Mouse (Mus musculus) gonadal fat pad, adult 2 months (tissue): Measurements from ENCODE around the gene Adam11. TPM values are rescaled to one million over a fixed set of nuclear protein-coding genes. Genes with fewer than 3 reads are reported as not detected.

ENCODE experiments used
- DNase-seq: peaks from one replicate; pipeline ENCODE4 v3.0.0-alpha.2; 2012; ENCODE audit warnings: low read depth
- polyA plus RNA-seq: library from polyadenylated mRNA; depleted of rRNA; stranded (reverse); fragments of >200 nt; gene quantifications from 2 replicates; pipeline ENCODE4 v1.2.3, GENCODE M21; 2012

Gene Adam11
- polyA plus RNA-seq, 1 experiment, result 3.9 TPM

DNA sequence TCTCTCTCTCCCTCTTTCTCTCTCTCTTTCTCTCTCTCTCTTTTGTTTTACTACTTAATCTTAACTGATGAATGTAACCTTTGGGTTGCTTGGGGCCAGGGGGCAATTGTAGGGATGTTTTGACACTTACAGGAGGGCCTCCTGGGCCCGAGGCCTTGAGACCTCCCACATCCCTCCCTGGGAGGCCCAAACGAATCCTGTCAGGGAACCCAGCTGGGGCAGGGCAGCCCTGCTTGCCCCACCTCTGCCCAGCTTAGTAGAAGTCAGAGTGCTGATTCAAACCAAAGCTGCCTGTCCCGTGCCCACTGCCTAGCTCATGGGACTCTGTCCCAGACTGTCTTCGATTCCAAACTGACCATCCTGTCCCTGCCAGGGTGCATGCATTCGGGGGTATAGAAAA lies 17.4 kb downstream of the Adam11 start:
- no peak for DNase-seq

DNA sequence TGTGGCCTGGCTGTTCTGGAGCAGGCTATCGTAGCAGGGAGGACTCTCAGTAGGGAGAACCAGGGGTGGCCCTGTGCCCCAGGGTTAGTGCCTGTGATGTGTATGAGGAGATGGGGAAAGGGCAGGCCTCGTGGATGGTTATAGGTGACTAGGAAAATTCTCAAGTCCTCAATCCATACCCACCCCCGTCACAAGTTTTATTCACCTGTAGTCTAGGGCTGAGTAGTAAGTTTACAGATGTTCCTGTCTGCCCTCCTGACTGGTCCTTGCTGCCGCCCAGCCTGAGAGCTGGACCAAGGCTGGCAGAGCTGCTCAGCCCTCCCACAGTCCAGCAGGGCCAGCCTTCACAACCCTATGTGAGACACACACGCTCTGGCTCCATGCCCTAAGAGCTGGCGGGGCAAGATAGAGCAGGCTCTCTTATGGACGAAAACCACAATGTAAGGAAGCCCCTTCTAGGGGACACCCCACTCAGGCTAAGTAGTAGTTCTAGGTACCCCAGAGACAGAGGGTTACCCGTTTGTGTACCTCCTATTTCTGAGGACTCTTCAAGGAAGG lies 17.9 kb downstream of the Adam11 start:
- DNase-seq, result no peak

DNA sequence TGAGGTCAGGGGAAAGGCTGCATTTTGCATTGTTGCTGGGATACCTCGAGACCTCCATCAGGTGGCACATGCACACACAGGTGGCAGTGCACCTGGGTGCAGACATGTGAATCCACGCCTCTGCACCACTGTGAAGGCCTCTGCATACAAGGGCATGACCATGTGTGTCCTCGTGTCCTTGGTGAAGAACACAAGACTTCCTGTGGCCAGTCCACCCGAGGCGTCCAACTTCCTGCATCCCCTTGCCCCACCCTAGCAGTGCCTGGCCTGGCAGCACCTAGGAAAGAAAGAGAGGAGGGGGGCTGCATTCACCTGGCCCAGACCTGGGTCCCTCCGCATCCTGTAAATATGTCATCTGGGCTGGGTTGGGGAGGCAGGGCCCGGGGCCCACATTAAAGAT lies 18.6 kb downstream of the Adam11 start:
- no peak for DNase-seq

DNA sequence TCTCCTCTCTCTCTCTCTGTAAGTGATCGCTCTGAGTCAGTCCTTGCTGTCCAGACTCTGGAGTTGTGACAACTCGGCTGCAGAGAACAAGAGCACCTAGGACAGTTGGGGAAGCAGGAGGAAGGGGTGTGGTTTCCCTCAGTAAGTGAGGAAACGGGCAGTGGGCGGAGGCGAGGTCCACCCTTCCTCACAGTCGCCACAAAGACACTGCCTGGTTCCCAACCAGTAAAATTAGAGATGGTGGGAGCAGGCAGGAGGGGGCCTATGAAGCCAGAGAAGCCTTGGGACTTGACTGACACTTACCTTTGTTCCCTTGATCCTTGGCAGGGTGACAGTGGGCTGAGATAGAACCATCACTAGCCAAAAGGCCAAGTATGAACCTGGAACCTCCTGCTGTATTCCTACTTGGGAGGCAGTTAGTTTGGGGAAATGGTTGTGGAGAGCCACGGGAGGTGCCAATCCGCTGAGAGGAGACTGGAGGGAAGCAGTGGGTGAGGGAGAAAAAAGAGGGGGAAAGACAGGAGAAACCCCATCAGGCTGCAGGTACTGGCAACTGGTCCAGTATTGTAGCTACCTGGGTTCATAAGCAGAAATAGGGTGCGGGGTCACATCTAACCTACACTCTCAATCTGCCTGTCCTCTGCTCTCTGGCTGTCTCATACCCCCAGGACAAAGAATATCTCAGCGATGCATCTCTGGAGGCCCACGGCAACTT lies 19.2 kb downstream of the Adam11 start:
- DNase-seq, result no peak

DNA sequence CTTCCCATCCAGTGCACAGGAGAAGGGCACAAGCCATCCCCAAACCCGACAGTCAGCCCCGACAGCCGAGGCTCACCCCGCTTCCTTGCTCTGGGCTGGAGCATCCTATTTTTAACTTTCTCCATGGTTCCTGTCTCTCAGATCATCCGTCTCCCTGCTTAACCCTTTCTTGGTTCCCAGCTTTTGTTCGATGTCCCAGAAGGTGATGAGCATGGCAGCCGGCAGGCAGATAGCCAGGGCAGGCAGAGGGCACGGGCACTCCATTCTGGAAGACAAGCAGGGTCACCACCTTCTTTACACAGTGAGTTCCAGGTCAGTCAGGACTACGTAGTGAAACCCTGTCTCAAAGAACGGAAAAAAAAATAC lies 19.7 kb downstream of the Adam11 start:
- DNase-seq, result no peak

DNA sequence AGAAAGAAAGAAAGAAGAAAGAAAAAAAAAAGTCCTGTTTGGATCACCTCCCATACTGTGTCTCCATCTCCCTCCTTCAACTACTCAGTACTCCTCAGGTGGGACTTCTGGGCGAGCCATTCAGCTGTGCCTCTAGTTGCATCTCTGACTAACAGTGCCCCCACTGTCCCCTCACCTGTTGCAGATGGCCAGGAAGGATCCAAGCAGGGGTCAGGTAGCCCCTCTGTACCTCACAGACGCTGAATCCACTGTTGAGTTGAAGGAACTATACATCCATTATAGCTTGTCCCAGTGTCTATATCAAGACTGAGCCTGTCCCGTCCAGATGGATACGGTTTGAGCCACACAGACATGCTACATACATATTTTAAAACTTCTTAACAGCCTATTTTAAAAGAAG lies 20.3 kb downstream of the Adam11 start:
- no peak for DNase-seq

DNA sequence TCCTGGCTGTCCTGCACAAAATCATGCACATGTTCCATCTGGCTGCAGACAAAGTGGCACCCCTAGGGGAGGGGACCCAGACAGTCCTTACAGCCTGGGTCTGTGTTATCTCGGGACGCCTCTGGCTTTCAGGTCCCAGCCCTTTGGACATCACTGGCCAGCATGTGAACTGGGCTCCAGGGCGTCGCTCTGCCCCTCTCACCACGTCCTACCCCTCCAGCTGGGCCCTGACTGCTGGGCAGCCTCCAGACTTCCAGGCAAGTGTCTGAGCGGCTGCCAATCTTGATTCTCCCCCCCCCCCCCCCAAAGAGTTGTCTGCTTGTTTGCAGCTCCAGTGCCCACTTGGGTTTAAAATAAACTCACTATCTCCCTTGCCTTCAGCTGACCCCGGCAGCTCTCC lies 22.2 kb downstream of the Adam11 start:
- DNase-seq, result no peak

DNA sequence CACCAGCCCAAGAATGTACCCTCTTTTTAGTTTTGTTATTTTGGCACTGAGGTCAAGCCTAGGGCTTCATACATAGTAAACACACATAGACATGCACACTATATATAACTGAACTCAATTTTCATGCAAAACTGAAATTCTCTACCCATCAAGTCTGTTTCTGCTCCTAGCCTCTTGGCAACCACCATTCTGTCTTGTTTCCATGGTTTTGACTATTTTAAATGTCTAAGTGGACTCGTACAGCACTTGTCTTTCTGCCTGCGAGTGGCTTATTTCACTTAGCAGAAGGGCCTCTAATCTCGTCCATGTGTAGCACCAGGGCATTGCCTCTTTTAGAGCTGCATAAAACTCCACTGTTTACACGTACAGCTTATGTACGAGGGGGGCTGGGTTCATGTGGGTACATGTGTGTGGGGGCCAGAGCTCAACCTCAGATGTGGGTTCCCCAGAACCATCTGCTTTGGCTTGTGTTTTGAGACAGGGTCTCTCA lies 26.5 kb downstream of the Adam11 start:
- DNase-seq, result no peak

DNA sequence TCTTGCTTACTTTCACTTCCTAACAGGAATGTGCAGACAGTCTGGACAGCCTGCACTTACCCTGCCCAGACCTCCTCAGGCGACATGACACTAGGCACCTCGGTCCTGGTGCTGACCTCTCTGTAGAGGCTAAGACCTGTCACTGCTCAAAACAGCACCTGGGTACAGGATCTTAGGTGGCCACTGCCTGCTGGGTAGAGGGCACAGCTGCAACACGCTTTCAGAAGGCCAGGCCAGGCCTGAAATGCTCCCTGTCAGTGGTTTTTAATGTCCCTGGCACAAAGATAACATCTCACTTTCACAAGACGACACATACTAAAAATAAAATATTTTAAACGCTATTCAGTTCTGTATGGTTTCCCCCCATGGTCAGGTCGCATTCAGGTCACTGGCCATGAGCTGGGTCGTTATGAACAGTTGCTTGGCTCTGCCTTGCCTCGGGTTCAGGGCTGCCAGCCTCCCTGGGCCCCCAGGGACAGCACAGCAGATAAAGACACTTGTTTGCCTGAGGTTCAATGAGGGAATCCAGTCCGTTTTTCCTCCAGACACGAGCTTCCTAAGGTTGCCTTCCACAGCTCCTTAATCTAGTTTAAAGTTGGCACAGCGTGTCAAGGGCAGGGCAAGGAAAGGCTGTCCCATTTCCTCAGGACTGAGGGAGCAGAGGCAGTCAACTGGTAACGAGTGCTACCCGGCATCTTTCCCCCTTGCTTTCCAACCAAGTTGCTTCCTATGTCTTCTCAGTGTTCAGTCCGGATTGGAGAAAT lies 30.6 kb downstream of the Adam11 start:
- no peak for DNase-seq

DNA sequence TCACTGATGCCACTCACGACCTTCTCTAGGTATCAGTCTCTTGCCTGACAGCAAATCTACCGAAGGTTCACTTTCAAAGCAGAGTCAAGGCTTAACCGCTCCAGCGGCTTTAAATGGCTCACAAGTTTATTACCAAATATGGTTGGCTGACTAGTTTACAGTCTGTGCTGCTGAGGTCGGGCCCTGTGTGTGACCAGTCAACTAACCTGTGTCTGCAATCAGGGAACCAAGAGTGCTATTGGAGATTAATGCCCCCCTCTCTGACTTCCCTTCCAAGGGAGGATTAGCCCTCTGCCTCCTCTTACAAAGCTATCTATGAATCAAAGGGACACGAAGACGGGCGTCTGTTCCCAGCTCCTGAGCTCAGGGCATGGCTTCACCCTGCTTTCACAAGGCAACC lies 32.9 kb downstream of the Adam11 start:
- no peak for DNase-seq

DNA sequence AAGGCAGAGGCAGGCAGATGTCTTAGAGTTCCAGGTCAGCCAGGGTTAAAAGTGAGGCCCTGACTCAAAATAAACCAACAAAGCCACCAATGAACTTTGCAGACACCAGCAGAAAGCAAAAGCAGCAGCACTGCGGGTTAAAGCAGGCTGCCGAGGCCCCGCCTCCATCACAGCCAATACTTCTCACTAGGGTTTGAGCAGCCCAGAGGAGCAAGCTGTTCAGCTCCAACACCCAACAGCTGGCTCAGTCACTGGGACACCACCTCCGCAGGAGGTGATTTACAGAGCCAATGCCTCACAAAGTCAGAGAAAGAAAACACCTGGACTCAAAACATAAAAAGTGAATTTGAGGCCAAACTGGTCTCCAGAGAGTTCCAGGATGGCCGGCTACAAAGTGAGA lies 42.2 kb downstream of the Adam11 start:
- DNase-seq, result no peak

DNA sequence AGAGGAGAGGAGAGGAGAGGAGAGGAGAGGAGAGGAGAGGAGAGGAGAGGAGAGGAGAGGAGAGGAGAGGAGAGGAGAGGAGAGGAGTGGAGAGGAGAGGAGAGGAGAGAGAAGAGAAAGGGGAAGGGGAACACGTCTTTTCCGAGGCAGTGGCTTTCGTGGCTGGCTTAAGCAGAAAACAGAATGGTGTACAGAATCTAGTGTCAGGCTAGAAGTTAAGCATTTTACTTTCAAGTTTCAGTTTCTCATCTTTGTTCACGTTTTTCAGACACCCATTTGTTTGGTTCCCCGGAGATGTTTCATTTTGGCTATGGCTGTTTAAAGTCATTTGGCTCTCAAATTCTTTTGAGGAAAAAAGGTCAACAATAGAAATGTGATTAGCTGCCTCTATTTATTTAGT lies 47.0 kb downstream of the Adam11 start:
- DNase-seq, result no peak

DNA sequence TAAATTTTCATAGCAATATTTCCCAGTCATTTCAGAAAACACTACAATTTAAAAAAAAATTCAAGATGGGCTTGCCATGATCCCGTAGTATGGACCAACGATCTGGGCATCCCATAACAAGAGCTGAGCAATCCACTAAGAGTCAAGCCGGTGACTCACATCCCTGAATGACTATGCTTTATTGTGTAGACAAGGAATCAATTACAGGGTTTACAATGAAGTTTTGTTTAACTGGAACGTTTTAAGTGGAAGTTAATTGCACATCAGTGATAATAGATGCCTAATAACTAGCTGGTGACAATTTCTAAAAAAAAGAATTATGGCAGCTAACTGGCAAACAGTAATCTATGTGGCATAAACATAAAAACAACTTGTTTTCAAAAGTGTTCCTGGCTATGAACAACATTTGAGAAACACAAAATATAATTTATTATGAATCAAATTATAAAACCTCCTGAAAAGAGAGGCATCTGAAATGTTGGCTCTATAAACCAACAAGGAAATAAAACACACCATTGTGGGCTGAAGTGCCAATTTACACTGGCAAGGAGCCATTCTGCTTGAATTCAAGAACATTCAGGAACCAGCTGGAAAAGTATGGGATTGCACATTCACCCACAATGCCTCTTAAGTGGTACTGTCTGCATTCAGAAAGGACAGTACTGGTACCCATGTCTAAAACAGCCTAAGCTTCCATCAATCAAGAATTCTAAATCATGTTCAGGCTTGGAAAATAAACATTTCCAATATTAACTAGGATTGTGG lies 49.7 kb downstream of the Adam11 start:
- DNase-seq, result no peak

DNA sequence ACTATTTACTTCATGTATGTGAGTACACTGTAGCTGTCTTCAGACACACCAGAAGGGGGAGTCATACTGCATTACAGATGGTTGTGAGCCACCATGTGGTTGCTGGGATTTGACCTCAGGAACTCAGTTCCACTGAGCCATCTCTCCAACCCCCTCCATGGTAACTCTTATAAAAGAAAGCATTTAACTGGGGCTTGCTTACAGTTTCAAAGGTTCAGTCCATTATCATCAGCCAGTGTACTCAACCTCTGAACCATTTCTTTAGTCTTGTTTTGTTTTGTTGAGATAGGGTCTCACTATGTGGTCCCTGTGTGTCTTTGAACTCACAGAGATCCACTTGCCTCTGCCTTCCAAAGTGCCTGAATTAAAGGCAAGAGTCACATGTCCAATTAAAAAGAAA lies 53.6 kb downstream of the Adam11 start:
- no peak for DNase-seq

DNA sequence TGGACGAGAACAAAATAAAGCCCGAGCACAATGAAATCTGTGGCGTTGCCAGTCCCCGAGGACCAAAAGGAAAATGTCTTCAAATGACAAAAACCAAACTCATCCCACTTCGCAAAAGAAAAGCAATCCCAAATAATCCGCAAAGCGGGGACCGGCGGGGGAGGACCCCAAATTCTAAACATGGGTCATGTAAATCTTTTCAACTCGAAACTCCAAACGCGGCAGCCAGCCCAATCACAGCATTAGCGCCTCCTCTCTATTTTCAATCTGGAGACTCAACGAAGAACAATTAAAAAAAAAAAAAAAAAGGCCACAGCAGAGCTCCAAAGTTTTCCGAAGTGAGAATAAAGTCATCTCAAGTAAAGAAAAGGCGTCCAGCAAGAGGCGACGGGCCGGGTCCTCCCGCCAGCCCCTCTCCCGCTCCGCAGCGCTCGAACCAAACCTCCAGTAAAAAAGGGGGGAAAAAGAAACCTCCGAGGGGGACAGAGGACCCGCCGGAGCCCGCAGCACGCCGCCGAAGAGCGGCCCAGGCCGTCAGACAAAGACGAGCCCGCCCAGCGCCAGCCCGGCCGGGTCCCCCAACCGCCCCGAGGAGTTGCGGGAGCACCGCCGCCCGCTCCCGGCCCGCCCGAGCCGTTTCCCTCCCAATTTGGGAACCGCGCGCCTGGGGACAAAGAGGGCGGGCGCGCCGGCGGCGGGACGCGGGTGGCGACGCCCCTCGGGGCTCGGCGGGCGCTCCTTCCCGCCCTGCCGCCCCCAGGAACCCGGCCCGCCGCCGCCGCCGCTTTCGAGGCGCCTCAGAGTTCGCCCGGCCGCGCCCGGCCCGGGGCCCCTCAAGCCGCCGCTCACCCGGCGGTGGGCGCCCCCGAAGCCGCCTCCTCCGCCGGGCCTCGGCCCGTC lies 57.1 kb downstream of the Adam11 start:
- DNase-seq, result no peak

DNA sequence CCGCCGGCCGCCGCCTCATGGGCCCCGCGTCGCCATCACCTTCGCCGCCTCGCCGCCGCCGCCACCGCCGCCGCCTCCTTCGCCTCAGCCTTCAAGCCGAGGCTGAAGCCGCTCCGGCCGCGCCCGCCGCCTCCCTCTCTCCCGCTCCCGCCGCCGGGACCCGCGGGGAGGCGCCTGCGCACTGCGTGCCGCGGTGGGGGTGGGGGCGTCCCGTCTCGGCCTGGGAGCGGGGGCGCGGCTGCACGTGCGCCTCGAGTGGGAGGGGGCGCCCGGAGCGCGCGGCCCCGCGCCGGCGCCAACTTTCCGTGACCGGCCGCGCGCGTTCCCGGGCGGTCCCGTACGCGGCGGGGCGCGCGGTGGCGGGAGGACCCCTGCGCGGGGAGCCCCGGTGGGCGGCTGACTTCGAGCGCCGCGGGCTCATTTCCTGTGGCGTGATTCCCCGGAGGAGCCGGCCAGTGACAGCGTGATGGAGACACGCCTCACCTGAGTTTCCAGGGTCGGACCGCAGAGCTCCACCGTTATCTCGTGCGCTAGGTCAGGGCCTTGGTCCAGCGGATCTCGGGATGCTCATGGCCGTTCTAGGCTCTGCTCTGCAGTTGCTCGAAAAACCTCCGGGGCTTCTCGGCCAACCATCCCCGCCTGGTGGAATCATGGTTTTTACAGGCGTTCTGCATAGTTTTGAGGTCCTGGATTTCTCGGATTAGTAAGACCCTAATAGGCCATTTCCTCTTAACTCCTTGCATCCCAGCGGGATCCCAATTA lies 58.0 kb downstream of the Adam11 start, which contains the start of gene Gjc1:
Gene Gjc1 (minus strand): TSS at position 680 of the 762 bp plus-strand sequence.
- no peak for DNase-seq

DNA sequence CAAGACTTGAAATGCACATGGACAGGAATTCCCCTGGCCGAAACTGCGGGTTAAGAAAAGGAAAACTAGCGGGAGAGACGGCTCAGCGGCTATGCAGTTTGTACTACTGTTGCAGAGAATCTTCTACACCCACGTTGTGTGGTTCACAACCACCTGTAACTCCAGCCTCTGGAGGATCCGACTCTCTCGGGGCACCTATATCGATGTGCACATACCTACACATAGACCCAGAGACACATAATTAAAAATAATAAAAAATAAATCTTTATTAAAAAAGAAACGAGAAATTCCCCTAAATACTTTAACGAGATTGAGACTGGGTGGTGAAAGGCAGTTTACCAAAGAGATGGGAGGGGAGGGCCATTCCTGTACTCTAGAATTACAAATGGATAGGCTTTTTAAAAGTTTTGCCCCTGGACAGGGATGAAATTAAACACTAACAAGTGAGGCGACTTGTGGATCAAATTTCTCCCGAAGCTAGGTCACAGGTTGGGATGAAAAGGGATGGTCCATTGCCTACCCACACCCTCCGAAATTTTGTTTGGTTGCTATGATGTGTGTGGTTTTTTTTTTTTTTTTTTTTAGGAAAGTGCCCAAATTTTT lies 58.6 kb downstream of the Adam11 start:
- DNase-seq, result no peak

DNA sequence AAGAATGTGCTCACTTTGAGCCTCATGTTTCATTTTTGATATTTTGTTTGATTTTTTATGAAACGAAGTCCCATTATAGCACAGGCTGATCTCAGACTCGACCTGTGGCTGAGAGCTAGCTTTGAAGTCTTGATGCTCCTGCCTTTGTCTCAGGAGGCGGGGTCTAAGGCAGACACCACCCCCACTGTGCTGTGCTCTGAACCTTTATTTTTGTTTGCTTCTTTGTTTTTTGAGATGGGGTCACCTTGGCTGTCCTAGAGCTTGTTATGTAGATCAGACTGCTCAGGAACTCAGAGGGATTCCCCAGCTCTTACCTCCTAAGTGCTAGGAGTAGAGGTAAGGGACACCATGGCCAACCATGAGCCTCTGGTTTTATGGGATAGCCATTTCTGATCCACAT lies 59.2 kb downstream of the Adam11 start:
- DNase-seq, result no peak

DNA sequence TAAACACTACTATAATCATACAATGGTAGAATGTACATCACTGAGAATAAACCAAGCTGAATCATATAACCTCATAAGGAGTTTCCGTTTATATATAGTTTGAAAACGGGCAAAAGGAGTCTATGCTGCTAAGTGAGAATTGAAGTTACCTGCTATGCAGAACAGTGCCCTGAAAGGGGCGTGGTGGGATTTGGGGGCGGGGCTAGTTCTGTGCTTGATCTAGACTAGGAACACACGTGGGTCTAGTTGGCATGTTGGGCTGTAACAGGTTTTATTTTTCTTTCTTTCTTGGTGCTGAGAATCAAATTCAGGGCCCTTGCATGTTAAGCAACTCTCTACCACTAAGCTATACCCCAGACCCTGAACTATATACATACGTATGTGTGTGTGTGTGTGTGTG lies 60.0 kb downstream of the Adam11 start:
- DNase-seq, result no peak

DNA sequence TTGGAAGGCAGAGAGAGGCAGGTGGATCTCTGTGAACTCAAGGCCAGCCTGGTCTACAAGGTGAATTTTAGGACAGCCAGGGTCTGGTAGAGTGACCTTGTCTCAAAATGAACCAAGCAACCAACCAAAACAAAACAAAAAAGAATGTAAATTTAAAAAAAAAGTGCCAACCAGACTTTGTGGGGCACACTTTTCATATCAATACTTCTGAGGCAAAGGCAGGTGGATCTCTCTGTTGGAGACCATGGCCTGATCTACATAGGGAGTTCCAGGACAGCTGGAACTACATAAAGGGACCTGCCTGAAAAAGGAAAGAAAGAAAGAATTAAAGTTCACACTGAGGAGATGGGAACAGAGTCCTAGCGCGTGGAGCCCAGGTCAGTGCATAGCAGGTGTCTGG lies 65.2 kb downstream of the Adam11 start:
- no peak for DNase-seq
